Mouse (Mus musculus): ENCODE results near the gene Vps33a. TPM values are rescaled to one million over a fixed set of nuclear protein-coding genes. Genes with fewer than 3 reads are reported as not detected.

Vps33a gene
- total RNA-seq, 2 experiments from 2014 or later: 93.9 to 101 TPM

- intact Hi-C loops (cut with DNase I): no loop called here
- no peak for DNase-seq (ENCODE audit: low spot score in 2 of 2)
Observed at GRCm38 (mm10) chr5:123487659-123488395, 85.0 kb downstream of the Vps33a start.

Small RNA genes lying within 50 kb of the gene (microRNA-seq; reads per million reads assigned to microRNA genes)
- gene Mir7647: 1.5 reads per million

Other genes starting within 250 kb of the Vps33a start
- 10 to 100 TPM; 69.0 to 71.7 TPM for gene Bcl7a, start 229.2 kb downstream of the Vps33a start, total RNA-seq (2021)
- gene Mlxip, start 178.2 kb downstream of the Vps33a start, total RNA-seq (2021): 10 to 100 TPM; 15.3 to 19.4 TPM
- under 1 TPM; 0.57 to 0.63 TPM for gene Lrrc43, start 83.7 kb downstream of the Vps33a start, total RNA-seq (2021)
- not detected for gene Il31, start 83.5 kb downstream of the Vps33a start, total RNA-seq (2021)
- gene B3gnt4, start 62.6 kb downstream of the Vps33a start, total RNA-seq (2021): 1 to 10 TPM in 1 of 2 experiments, under 1 TPM in 1; 0.75 to 1.1 TPM
- 10 to 100 TPM; 29.7 to 35.6 TPM for gene Diablo, start 48.9 kb downstream of the Vps33a start, total RNA-seq (2021)
- 1 to 10 TPM; 3.0 to 7.3 TPM for gene Gm49027, start 47.5 kb downstream of the Vps33a start, total RNA-seq (2021)
- 100 to 1,000 TPM; 117 to 144 TPM for gene Clip1, start 111.6 kb upstream of the Vps33a start, total RNA-seq (2021)
- gene Zcchc8, start 148.1 kb upstream of the Vps33a start, total RNA-seq (2021): 10 to 100 TPM; 39.5 to 49.0 TPM
- gene Rsrc2, start 176.4 kb upstream of the Vps33a start, total RNA-seq (2021): 10 to 100 TPM; 69.7 to 86.1 TPM
- gene Kntc1, start 176.7 kb upstream of the Vps33a start, total RNA-seq (2021): 1 to 10 TPM in 1 of 2 experiments, under 1 TPM in 1; 0.84 to 1.2 TPM